Mouse (Mus musculus) heart, postnatal 0 days (tissue): Measurements from ENCODE around the gene Prss45. TPM values are rescaled to one million over a fixed set of nuclear protein-coding genes. Genes with fewer than 3 reads are reported as not detected.

Experiments
- ATAC-seq: fragments of 200-750 bp; cut with Nextera tagmentation; 2 replicates; pipeline ENCODE4 v1.8.0; 2017; ENCODE audit warnings: low read depth, moderate number of reproducible peaks, moderate library complexity; ENCODE audit not compliant: insufficient read depth
- DNase-seq: peaks from one replicate; pipeline ENCODE4 v3.0.0-alpha.2; 2016; ENCODE audit warnings: low spot score
- H3K27ac ChIP-seq: fragments of 300-500 bp; sonication (generic); 2 replicates; pipeline ENCODE4 v1.5.1; 2014; ENCODE audit warnings: low read depth, mild to moderate bottlenecking
- H3K27me3 ChIP-seq: fragments of 300-500 bp; sonication (generic); 2 replicates; pipeline ENCODE4 v1.6.1; 2014; ENCODE audit warnings: low read length, mixed read lengths; ENCODE audit not compliant: control insufficient read depth, insufficient read depth
- H3K36me3 ChIP-seq: fragments of 300-500 bp; sonication (generic); replicated peaks from 2 replicates; pipeline ENCODE4 v1.6.1; 2014; ENCODE audit warnings: low read length, mixed read lengths; ENCODE audit not compliant: control insufficient read depth, insufficient read depth
- H3K4me1 ChIP-seq: fragments of 300-500 bp; sonication (generic); 2 replicates; pipeline ENCODE4 v1.6.1; 2014; ENCODE audit warnings: antibody characterized with exemption; ENCODE audit not compliant: control insufficient read depth, insufficient read depth
- H3K4me2 ChIP-seq: fragments of 300-500 bp; sonication (generic); 2 replicates; pipeline ENCODE4 v1.6.1; 2014; ENCODE audit warnings: low read depth, mild to moderate bottlenecking, low read length, moderate library complexity
- H3K4me3 ChIP-seq: fragments of 300-500 bp; sonication (generic); 2 replicates; pipeline ENCODE4 v1.5.1; 2014; ENCODE audit warnings: low read depth, low read length
- H3K9ac ChIP-seq: fragments of 300-500 bp; sonication (generic); replicated peaks from 2 replicates; pipeline ENCODE4 v1.6.1; 2014; ENCODE audit warnings: low read depth, low read length, mixed read lengths
- H3K9me3 ChIP-seq: fragments of 300-500 bp; sonication (generic); replicated peaks from 2 replicates; pipeline ENCODE4 v1.6.1; 2016; ENCODE audit warnings: low read length; ENCODE audit not compliant: control insufficient read depth
- CTCF ChIP-seq: IDR thresholded peaks from 2 replicates; pipeline ENCODE4 v1.5.1; 2016; ENCODE audit warnings: antibody characterized with exemption, control low read depth, low read depth
- EP300 ChIP-seq: IDR thresholded peaks from 2 replicates; pipeline ENCODE4 v1.6.1; 2016; ENCODE audit warnings: antibody characterized with exemption, low read depth
- WGBS: fragments of 180-500 bp; shearing (Covaris S2); extraction: QIAGEN DNeasy Blood & Tissue Kit; methylation state at CpG from one replicate; pipeline ENCODE4 v1.1.7; 2014; 5-methylcytosine and 5-hydroxymethylcytosine counted together
- polyA plus RNA-seq: library from polyadenylated mRNA; unstranded; fragments of >200 nt; fragmentation: Nextera tagmentation; extraction: Ambion mirVana; gene quantifications from 2 replicates; pipeline ENCODE4 v1.2.1, GENCODE M21; 2015
- total RNA-seq: library from RNA; depleted of rRNA; stranded (reverse); fragments of >200 nt; gene quantifications from 2 replicates; pipeline ENCODE4 v1.2.3, GENCODE M21; 2014; ENCODE audit warnings: low replicate concordance; rRNA removed

Prss45 gene
- total and polyA plus RNA-seq, 2 experiments from 2014 or later, result 0.15 TPM; not detected in 1

GRCm38 (mm10) chr9:110880772-110881171, 46.4 kb downstream of the Prss45 start:
- DNase-seq, result no peak
- peak overlapping the region; percentile 58 for H3K4me3 ChIP-seq
- peak overlapping the region; percentile 80; the same call in 1 of the 2 replicates for H3K27ac ChIP-seq
- peak overlapping the region; percentile 74 for H3K4me2 ChIP-seq
- TF ChIP-seq EP300, result no peak
- TF ChIP-seq CTCF, result no peak
- no peak for ATAC-seq
- no peaks in the 10 kb centered on the region for H3K9me3 ChIP-seq
- H3K4me1 ChIP-seq, result peaks cover 23% of the 10 kb centered on the region
- 63% methylated on average over 4 of the region's 4 CpGs for WGBS
- H3K36me3 ChIP-seq, result peaks cover 5% of the 10 kb centered on the region; the same call in 1 of the 2 replicates
- H3K27me3 ChIP-seq, result no peaks in the 10 kb centered on the region
- H3K9ac ChIP-seq, result 0 out of 2 replicates have a peak overlapping the region, but pooled peaks have one; percentile 54

- 0 out of 2 replicates have a peak overlapping the region, but pooled peaks have one; percentile 1 for H3K27ac ChIP-seq
These were observed 47.6 kb downstream of the Prss45 start for GRCm38 (mm10) chr9:110881953-110882352.

GRCm38 (mm10) chr9:110887388-110888303, 53.3 kb downstream of the Prss45 start:
- H3K9ac ChIP-seq, result no peak overlapping the region
- no peak overlapping the region for H3K4me3 ChIP-seq
- 65% methylated on average over 9 of the region's 9 CpGs for WGBS
- ATAC-seq (no peak), DNase-seq (no peak)
- TF ChIP-seq EP300, result no peak
- no peak for TF ChIP-seq CTCF
- H3K27ac ChIP-seq, result no peak overlapping the region
- peaks cover 7% of the 10 kb centered on the region for H3K4me1 ChIP-seq
- H3K36me3 ChIP-seq, result peaks cover 10% of the 10 kb centered on the region; the same call in 1 of the 2 replicates
- no peak overlapping the region for H3K4me2 ChIP-seq
- H3K9me3 ChIP-seq, result no peaks in the 10 kb centered on the region
- no peaks in the 10 kb centered on the region for H3K27me3 ChIP-seq

More at GRCm38 (mm10) chr9:110881953-110882352, 47.6 kb downstream of the Prss45 start:
- H3K9me3 ChIP-seq, result no peaks in the 10 kb centered on the region
- H3K4me1 ChIP-seq, result peaks cover 23% of the 10 kb centered on the region
- TF ChIP-seq EP300 (no peak), CTCF (no peak)
- no peak overlapping the region for H3K9ac ChIP-seq
- H3K4me3 ChIP-seq, result no peak overlapping the region
- WGBS, result 65% methylated on average over 7 of the region's 7 CpGs
- H3K27me3 ChIP-seq, result no peaks in the 10 kb centered on the region
- no peak for DNase-seq
- H3K4me2 ChIP-seq, result peak overlapping the region; percentile 7; the same call in 1 of the 2 replicates
- ATAC-seq, result no peak
- H3K36me3 ChIP-seq, result peaks cover 5% of the 10 kb centered on the region; the same call in 1 of the 2 replicates

- WGBS, result 91% methylated on average over 14 of the region's 14 CpGs
- Histone ChIP-seq H3K27ac (no peak overlapping the region), H3K4me3 (no peak overlapping the region), H3K27me3 (no peaks in the 10 kb centered on the region), H3K36me3 (peaks cover 13% of the 10 kb centered on the region; the same call in 1 of the 2 replicates), H3K9me3 (no peaks in the 10 kb centered on the region), H3K4me2 (no peak overlapping the region), H3K9ac (no peak overlapping the region), H3K4me1 (peaks cover 7% of the 10 kb centered on the region)
- TF ChIP-seq CTCF (no peak), EP300 (no peak)
- ATAC-seq, result no peak
- DNase-seq, result no peak
These were observed 54.5 kb downstream of the Prss45 start for GRCm38 (mm10) chr9:110888935-110889334.

- ATAC-seq, result no peak; the same call in 1 of the 2 replicates
- no peak for DNase-seq
- no peaks in the 10 kb centered on the region for H3K9me3 ChIP-seq
- no peak overlapping the region for H3K9ac ChIP-seq
- 0 out of 2 replicates have a peak, but pooled peaks cover 12% of the 10 kb centered on the region for H3K36me3 ChIP-seq
- no peak overlapping the region for H3K27ac ChIP-seq
- peaks cover 7% of the 10 kb centered on the region for H3K4me1 ChIP-seq
- H3K4me2 ChIP-seq, result no peak overlapping the region
- TF ChIP-seq CTCF (no peak), EP300 (no peak)
- H3K27me3 ChIP-seq, result peaks cover 4% of the 10 kb centered on the region; the same call in 1 of the 2 replicates
- H3K4me3 ChIP-seq, result no peak overlapping the region
- 19% methylated on average over 19 of the region's 21 CpGs for WGBS
These were observed 55.8 kb downstream of the Prss45 start for GRCm38 (mm10) chr9:110890026-110890783.

Other genes starting within 250 kb of the Prss45 start
- gene Nradd, start 210.1 kb upstream of the Prss45 start, total RNA-seq, result 7.9 and 22.8 TPM in 2 replicates
- 10.4 and 11.5 TPM in 2 replicates for gene Nradd, start 210.1 kb upstream of the Prss45 start, polyA plus RNA-seq
- 11.5 and 12.9 TPM in 2 replicates for gene Nbeal2, start 180.4 kb upstream of the Prss45 start, total RNA-seq
- gene Nbeal2, start 180.4 kb upstream of the Prss45 start, polyA plus RNA-seq, result 1.2 and 1.6 TPM in 2 replicates
- gene Ccdc12, start 178.1 kb upstream of the Prss45 start, total RNA-seq, result 52.9 and 95.9 TPM in 2 replicates
- 134 and 143 TPM in 2 replicates for gene Ccdc12, start 178.1 kb upstream of the Prss45 start, polyA plus RNA-seq
- gene Myl3, start 92.7 kb upstream of the Prss45 start, total RNA-seq, result 7,206 and 8,752 TPM in 2 replicates
- 7,883 and 7,975 TPM in 2 replicates for gene Myl3, start 92.7 kb upstream of the Prss45 start, polyA plus RNA-seq
- 34.2 and 41.8 TPM in 2 replicates for gene Pth1r, start 87.4 kb upstream of the Prss45 start, total RNA-seq
- gene Pth1r, start 87.4 kb upstream of the Prss45 start, polyA plus RNA-seq, result 11.4 and 12.0 TPM in 2 replicates
- not detected in 2 replicates for gene Prss42, start 36.4 kb upstream of the Prss45 start, total RNA-seq
- gene Prss42, start 36.4 kb upstream of the Prss45 start, polyA plus RNA-seq, result not detected in 2 replicates
- gene Prss44, start 20.6 kb upstream of the Prss45 start, total RNA-seq, result not detected in 2 replicates
- gene Prss44, start 20.6 kb upstream of the Prss45 start, polyA plus RNA-seq, result not detected in 2 replicates
- gene Prss43, start 7.9 kb upstream of the Prss45 start, total RNA-seq, result not detected in 2 replicates
- gene Prss43, start 7.9 kb upstream of the Prss45 start, polyA plus RNA-seq, result 0.04 TPM in 1 of 2 replicates, not detected in the other
- gene Prss46, start 9.9 kb downstream of the Prss45 start, total RNA-seq, result not detected in 2 replicates
- gene Prss46, start 9.9 kb downstream of the Prss45 start, polyA plus RNA-seq, result not detected in 2 replicates
- not detected in 2 replicates for gene Prss50, start 23.4 kb downstream of the Prss45 start, total RNA-seq
- gene Prss50, start 23.4 kb downstream of the Prss45 start, polyA plus RNA-seq, result 0.08 TPM in 1 of 2 replicates, not detected in the other
- gene Als2cl, start 45.3 kb downstream of the Prss45 start, total RNA-seq, result 5.5 and 6.0 TPM in 2 replicates
- 1.3 and 2.1 TPM in 2 replicates for gene Als2cl, start 45.3 kb downstream of the Prss45 start, polyA plus RNA-seq
- gene Tmie, start 45.5 kb downstream of the Prss45 start, total RNA-seq, result 2.1 TPM in 1 of 2 replicates, not detected in the other
- 0.71 and 0.81 TPM in 2 replicates for gene Tmie, start 45.5 kb downstream of the Prss45 start, polyA plus RNA-seq
- gene Fam240a, start 82.3 kb downstream of the Prss45 start, total RNA-seq, result not detected in 2 replicates
- gene Fam240a, start 82.3 kb downstream of the Prss45 start, polyA plus RNA-seq, result not detected in 2 replicates
- not detected in 2 replicates for gene Tdgf1, start 111.6 kb downstream of the Prss45 start, total RNA-seq
- not detected in 2 replicates for gene Tdgf1, start 111.6 kb downstream of the Prss45 start, polyA plus RNA-seq
- 7.1 and 11.4 TPM in 2 replicates for gene Lrrc2, start 117.0 kb downstream of the Prss45 start, total RNA-seq
- gene Lrrc2, start 117.0 kb downstream of the Prss45 start, polyA plus RNA-seq, result 14.6 and 21.0 TPM in 2 replicates
- gene Rtp3, start 156.0 kb downstream of the Prss45 start, total RNA-seq, result 0.46 and 1.4 TPM in 2 replicates
- 0.21 and 0.26 TPM in 2 replicates for gene Rtp3, start 156.0 kb downstream of the Prss45 start, polyA plus RNA-seq
- 3.3 and 25.2 TPM in 2 replicates for gene Ltf, start 184.7 kb downstream of the Prss45 start, total RNA-seq
- 0.72 and 1.5 TPM in 2 replicates for gene Ltf, start 184.7 kb downstream of the Prss45 start, polyA plus RNA-seq
- 7.6 and 8.5 TPM in 2 replicates for gene Ccrl2, start 222.9 kb downstream of the Prss45 start, total RNA-seq
- 9.9 and 11.6 TPM in 2 replicates for gene Ccrl2, start 222.9 kb downstream of the Prss45 start, polyA plus RNA-seq